Mouse (Mus musculus): ENCODE results near the gene Ces1f. TPM values are rescaled to one million over a fixed set of nuclear protein-coding genes. Genes with fewer than 3 reads are reported as not detected.
"Not testable (repeated sequence)": the region's sequence is repeated elsewhere in the genome, so short reads cannot be mapped to it uniquely, and the experiment has no call there.

Ces1f gene
- total RNA-seq (2015) (not detected in 2 replicates), total RNA-seq (2017) (not detected in 2 replicates)

DNA sequence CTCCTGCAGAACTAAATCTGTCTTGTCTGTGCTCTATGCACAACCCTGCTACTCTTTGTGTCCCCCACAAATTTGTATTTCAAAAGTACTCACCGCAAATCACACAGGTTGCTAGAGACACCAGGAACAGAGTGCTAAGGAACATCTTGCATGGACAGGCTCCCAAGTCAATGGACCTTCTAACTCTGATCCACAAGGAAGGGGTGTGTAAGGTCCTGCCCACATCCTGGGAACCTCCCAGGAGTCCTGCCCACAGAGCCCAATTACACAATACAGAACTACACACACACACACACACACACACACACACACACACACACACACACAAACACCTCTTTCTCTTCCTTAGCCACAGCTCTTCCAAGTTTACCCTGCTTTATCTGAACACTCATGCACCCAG, at the start of gene Ces1f:
Ces1f (minus strand) TSS at position 192 of the 400 bp plus-strand sequence.
- ATAC-seq (replicated peaks; ENCODE audit: poor library complexity), result no peak

GRCm38 (mm10) chr8:93325123-93325522, 45.6 kb upstream of the Ces1f start:
- no peak for ATAC-seq (replicated peaks; ENCODE audit: poor library complexity)

GRCm38 (mm10) chr8:93317031-93317430, 37.5 kb upstream of the Ces1f start:
- ATAC-seq (replicated peaks; ENCODE audit: poor library complexity), result no peak

DNA sequence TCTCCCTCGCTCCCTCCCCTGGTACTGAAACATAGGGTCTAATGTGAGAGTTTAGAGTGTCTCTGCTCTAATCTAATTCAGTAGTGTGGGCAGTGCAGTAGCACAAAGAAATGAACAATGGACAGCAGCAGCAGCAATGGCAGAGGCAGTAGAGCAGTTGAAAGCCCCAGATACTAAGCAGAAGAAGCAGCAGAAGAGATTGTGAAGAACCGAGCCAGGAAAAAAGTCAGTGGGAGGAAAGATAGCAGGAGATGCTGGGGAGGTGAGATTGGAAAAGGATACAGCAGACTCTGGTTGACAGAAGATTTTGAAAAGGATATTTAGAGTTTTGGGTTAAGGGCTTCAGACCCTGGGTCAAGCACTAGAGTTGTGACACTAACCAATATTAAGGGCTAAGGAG, 36.0 kb upstream of the Ces1f start:
- no peak for ATAC-seq (replicated peaks; ENCODE audit: poor library complexity)

- ATAC-seq (replicated peaks; ENCODE audit: poor library complexity), result no peak
Observed at GRCm38 (mm10) chr8:93283896-93284295, 4.3 kb upstream of the Ces1f start.

DNA sequence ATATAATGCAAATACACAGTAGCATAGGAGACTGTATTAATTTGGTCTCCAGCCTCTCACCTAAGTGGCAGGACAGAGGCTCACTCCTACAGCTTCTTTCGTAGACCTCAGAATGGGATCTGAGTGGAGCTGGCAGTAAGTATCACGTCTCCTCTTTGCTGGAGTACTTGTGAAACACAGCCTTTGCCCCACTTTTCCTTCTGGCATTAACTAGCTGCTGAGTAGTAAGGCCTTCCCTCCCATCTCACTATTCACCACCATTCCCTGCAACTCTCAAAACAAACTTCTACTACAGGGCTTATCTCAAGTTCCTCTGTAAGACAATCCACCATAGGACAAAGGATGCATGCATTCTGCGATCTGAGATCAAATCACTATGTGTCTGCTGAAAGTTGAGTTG, 2.8 kb upstream of the Ces1f start:
- ATAC-seq (replicated peaks; ENCODE audit: poor library complexity), result no peak

DNA sequence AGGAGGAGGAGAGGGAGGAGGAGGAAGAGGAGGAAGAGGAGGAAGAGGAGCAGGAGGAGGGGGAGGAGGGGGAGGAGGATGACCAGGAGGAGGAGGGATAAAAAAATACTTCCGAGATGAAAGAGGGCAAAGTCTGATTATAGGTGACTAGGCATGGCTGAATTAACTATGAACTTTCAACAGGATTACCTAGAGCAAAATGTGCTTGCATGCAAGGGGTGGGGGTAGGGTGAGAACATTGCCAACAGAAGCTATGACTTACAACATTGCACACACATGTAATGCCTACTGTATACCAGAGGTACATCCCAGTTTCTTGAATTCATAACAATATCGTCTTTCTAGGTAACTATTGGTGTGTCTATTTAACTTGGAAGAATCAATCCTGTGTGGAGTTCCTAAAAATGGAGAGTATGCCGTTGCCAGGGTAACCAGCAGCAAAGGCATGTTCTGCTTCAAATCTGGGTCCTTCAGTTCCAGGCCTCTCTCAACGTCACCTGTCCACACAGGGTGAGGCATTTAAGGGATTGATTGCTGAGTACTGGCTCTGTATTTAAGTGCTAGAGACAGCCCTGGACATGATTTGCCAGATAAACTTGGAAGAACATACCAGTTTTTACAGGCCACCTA, 1.3 kb downstream of the Ces1f start:
- ATAC-seq (replicated peaks; ENCODE audit: poor library complexity), result no peak

DNA sequence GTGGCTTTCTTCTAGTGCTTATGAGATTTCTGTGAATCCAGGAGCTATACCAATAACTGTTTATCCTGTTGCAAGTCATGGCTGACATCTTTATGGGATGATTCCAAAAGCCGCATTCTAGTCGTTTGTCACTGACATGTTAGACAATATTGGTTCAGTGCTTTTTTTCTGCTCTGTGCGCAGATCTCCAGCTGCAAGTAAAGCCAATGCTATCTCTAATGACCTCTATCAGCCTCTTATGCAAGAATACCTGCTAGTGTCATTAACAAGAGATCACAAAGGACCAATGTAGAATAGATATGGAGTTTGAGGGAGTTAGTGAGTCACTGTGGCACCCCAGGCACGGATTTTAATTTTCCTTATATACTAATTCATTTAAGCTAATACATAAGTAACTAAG, 4.9 kb downstream of the Ces1f start:
- no peak for ATAC-seq (replicated peaks; ENCODE audit: poor library complexity)

DNA sequence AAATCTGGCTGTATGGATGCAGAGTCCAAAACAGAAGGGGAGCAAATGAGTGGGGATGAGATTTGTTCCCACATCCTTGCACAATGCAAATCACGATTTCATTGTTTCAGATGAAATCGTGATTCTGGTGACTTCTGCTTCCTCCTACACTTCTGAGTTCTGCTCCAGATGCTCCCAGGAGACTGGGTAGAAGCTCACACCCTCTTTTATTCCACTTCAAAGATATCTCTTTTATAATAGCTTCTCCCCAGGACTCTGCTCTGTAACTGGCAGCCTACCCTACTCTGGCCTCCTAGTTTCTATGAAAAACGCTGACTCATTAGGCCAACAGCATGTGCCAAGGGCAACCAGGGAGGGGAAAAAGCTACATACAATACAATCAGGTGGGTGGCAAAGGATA, 6.2 kb downstream of the Ces1f start:
- no peak for ATAC-seq (replicated peaks; ENCODE audit: poor library complexity)

- ATAC-seq (replicated peaks; ENCODE audit: poor library complexity), result no peak
Observed at GRCm38 (mm10) chr8:93272686-93273085, 6.9 kb downstream of the Ces1f start.

GRCm38 (mm10) chr8:93261436-93261835, 18.1 kb downstream of the Ces1f start:
- no peak for ATAC-seq (replicated peaks; ENCODE audit: poor library complexity)

GRCm38 (mm10) chr8:93252400-93252925, 27.1 kb downstream of the Ces1f start:
- no peak for ATAC-seq (replicated peaks; ENCODE audit: poor library complexity)

DNA sequence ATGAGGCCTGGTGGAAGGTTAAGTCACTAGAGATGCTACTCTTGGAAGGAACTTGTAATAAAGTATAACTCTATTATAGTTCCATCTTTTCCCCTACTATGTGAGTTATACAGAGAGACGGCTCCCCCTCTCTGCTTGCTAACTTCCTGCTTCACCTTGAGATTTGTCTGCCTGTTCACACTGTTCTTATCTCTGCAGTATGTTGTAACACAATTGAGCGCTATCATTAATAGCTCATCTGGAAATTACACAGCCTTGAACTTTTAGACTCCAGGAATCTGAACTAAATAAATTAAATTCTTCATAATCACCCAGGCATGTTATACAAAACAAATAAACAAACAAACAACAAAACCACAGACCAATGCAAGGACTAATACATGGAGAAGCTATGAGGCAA, 33.5 kb downstream of the Ces1f start:
- no peak for ATAC-seq (replicated peaks; ENCODE audit: poor library complexity)

GRCm38 (mm10) chr8:93239884-93240283, 39.7 kb downstream of the Ces1f start:
- ATAC-seq (replicated peaks; ENCODE audit: poor library complexity), result no peak

GRCm38 (mm10) chr8:93235681-93236080, 43.9 kb downstream of the Ces1f start:
- no peak for ATAC-seq (replicated peaks; ENCODE audit: poor library complexity)

GRCm38 (mm10) chr8:93234706-93235105, 44.8 kb downstream of the Ces1f start:
- ATAC-seq (replicated peaks; ENCODE audit: poor library complexity), result no peak

- no peak for ATAC-seq (replicated peaks; ENCODE audit: poor library complexity)
Observed at GRCm38 (mm10) chr8:93234068-93234467, 45.5 kb downstream of the Ces1f start.

- no peak for ATAC-seq (replicated peaks; ENCODE audit: poor library complexity)
Observed at GRCm38 (mm10) chr8:93229446-93229845, 50.1 kb downstream of the Ces1f start, which contains the start of gene Ces1e. Gene Ces1e (minus strand): TSS chr8:93229619.

DNA sequence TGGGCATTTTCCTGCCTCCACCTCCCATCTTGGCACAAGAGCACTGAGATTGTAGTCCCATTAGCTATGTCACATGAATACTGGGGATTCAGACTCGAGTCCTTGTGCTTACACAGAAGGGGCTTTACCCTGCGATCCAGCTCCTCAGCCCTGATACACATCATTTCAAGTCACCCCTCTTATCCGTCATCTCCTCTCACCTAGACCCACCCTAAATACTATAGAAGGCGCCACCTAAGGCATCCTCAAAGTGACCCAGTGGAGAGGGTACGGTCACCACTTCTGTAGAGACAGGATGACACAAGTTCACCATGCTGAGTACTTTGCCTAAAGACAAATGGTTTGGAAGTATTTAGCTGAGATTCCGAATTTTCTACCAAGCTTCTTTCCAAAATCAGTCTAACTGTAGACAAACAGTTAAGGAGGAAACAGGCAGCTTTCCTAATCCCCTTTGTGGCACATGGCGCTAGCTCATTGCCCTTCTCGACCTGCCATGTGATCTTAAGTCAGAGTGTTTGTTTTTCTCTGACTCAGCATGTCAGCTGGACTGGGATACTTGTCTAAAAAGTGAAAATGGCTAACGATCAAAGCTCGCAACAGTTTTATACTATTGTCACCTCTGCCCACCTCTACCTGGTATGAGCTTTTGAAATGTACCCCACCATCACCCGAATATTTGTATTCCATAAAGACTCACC, 50.7 kb downstream of the Ces1f start:
- ATAC-seq (replicated peaks; ENCODE audit: poor library complexity), result no peak

DNA sequence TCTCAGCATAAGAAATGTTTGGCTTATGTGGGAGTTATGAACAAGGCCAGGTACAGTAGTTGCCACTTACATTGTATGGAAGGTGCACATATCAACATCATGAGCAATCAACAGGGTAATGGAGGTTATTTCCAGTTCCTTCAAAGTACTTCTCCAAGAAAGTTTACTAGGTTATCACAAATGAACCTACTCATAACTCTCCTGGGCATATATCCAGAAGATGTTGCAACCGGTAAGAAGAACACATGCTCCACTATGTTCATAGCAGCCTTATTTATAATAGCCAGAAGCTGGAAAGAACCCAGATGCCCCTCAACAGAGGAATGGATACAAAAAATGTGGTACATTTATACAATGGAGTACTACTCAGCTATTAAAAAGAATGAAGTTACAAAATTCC, 53.1 kb downstream of the Ces1f start:
- not testable (repeated sequence) for ATAC-seq (replicated peaks; ENCODE audit: poor library complexity)

- ATAC-seq (replicated peaks; ENCODE audit: poor library complexity), result no peak
Observed at GRCm38 (mm10) chr8:93221896-93222295, 57.7 kb downstream of the Ces1f start.

DNA sequence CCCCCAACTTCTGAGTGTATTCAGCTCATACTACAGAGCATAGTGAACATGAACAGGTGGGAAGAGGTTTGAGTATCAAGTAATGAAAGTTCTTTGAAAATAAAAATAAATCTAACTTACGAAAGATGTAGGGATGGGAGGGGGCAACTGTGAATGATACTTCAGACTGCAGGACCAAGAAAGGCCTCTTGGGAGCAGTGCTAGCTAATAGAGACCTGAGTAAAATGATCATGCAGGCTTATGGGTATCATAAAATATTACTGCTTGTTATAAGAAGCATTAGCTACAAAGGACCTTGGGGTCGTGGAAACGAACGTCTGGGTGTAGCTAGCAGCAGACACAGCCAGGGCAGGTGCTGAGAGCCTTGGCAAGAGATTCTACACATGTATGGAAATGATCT, 61.7 kb downstream of the Ces1f start:
- ATAC-seq (replicated peaks; ENCODE audit: poor library complexity), result no peak

Measured in megakaryocyte progenitor cell, adult 5-6 weeks (primary cell).